Mouse (Mus musculus) layer of hippocampus, adult 2 months (tissue): ENCODE measurements at regions not wholly inside any gene's neighbourhood (a gene's known extent, or its start where the extent isn't known, plus 50 kb on each side); places are given as distances from the start of the nearest gene placed in this dataset.

Source experiments
- DNase-seq, 2 experiments: peaks; one replicate each; pipeline ENCODE4 v3.0.0; 2022; ENCODE audit warnings: low spot score in 2 of 2
- H3K27ac ChIP-seq: fragments of 200-600 bp; 2 replicates; pipeline ENCODE4 v1.8.1; 2022
- H3K4me3 ChIP-seq: fragments of 200-600 bp; 2 replicates; pipeline ENCODE4 v1.8.1; 2022; ENCODE audit warnings: mild to moderate bottlenecking
- CTCF ChIP-seq: fragments of 200-600 bp; conservative IDR thresholded peaks from 2 replicates; pipeline ENCODE4 v1.8.1; 2022; ENCODE audit warnings: antibody characterized with exemption, mild to moderate bottlenecking, moderate library complexity

DNA sequence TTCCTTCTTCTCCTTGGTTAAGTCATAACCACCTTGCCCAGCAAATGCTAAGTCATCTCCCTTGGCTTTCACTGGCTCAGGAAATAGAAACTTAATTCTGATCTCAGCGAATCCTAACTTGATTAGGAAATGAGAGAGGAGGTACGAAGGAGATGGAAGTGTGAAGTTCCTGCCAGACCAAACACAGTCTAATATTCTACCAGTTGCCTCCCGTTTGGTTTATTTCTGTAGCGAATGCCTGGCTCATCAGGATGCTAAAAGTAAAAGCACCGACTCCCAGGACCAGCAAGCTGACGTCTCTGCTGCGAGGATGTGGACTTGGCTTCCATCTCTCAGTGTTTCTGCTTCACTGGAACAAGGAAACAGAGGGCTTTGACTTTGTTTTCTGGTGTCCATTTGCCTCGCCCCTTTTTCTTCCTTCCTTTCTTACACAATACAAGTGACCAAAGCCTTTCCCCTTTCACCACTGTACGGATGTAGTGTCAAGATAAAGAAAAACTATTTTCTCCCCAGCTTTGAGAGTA lies 204.3 kb downstream of the Dusp6 start:
- Histone ChIP-seq H3K4me3 (no peak overlapping the region; the same call in 1 of the 2 replicates), H3K27ac (peak overlapping the region; percentile 1)
- no peak for DNase-seq
- TF ChIP-seq CTCF = no peak

GRCm38 (mm10) chr10:99468971-99469370 lies 205.9 kb downstream of the Dusp6 start:
- no peak for DNase-seq
- Histone ChIP-seq H3K4me3 (no peak overlapping the region), H3K27ac (no peak overlapping the region)
- TF ChIP-seq CTCF = no peak

GRCm38 (mm10) chr10:99471832-99472497 lies 208.9 kb downstream of the Dusp6 start:
- no peak for DNase-seq
- TF ChIP-seq CTCF = no peak
- Histone ChIP-seq H3K27ac (peak overlapping the region; percentile 62), H3K4me3 (no peak overlapping the region)

DNA sequence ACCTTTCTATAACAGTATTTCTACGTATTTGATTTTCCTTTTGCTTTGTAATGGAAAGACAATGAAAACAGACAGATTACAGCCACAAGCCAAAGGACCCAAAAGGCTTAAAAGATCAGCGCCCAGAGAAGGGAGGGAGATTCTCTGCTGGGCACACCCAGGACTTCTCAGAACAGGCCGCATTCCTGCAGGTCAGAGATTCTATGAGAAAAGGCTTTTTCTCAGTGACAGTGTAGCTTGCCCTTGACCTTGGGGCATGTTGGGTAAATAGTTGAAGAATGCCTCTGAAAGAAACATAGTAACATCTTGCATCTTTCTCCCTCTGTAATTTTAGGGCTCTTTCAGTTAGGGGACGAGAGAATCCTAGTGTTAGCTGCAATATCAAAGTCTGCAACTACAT lies 209.8 kb downstream of the Dusp6 start:
- no peak for TF ChIP-seq CTCF
- H3K27ac ChIP-seq = 0 out of 2 replicates have a peak overlapping the region, but pooled peaks have one; percentile 62
- DNase-seq = no peak
- H3K4me3 ChIP-seq = no peak overlapping the region

DNA sequence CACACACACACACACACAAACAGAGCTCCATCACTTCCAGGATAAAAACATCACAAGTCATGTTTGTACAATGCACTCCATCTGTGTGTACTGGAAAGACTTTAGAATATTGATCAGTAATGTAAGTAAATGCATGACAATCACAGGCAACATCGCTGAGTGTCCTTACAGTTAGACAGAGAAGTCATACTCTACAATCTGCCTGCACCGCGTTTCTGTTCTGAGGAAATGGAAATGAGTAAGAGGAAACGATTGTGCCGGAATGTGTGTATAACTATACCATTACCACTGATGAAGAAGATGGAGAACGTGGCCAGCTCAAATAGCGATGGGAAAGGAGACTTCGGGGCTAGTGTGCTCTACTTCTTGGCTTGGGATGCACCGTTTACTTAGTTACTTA lies 210.7 kb downstream of the Dusp6 start:
- no peak for TF ChIP-seq CTCF

DNA sequence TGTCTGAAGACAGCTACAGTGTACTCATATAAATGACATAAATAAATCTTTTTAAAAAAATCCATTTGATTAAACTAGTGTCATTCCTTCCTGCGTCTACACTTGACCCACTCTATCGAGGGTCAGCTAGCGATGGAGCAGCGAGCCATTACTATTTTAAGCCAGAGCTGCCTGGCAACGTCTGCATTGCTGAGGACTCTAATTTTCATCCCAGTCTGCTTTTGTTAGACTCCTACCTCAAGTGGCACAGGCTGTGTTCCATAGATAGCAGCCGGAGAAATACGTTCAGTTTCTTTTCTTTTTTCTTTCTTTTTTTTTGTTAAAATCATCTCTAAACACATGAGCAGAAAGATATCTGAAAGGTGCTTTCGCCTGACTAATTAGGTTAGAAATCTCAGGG lies 211.5 kb downstream of the Dusp6 start:
- Histone ChIP-seq H3K27ac (no peak overlapping the region), H3K4me3 (no peak overlapping the region)
- no peak for DNase-seq
- TF ChIP-seq CTCF = peak; percentile 30; the same call in 1 of the 2 replicates

More for the DNA sequence above, 210.7 kb downstream of the Dusp6 start:
- H3K27ac ChIP-seq = no peak overlapping the region
- DNase-seq = no peak
- H3K4me3 ChIP-seq = no peak overlapping the region

DNA sequence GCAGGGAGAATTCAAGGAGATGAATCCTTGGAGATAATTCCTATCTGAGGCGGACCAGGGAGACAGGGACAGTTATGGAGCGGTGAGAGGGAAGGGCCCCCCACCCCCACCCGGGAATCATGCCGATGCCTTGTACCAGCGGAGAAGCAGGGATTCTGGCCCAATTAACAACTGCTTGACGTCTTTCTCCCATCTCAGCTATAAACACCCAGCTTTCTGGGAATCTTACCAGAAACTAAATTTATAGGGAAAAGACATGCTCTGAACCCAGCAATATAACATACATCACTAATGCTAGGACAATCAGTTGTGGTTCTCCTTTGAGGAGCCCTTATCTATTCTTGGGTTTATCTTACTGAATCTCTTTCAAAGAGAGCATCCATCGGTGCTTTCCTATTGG lies 213.2 kb downstream of the Dusp6 start:
- no peak overlapping the region for H3K27ac ChIP-seq
- no peak for TF ChIP-seq CTCF
- no peak overlapping the region for H3K4me3 ChIP-seq
- no peak for DNase-seq

DNA sequence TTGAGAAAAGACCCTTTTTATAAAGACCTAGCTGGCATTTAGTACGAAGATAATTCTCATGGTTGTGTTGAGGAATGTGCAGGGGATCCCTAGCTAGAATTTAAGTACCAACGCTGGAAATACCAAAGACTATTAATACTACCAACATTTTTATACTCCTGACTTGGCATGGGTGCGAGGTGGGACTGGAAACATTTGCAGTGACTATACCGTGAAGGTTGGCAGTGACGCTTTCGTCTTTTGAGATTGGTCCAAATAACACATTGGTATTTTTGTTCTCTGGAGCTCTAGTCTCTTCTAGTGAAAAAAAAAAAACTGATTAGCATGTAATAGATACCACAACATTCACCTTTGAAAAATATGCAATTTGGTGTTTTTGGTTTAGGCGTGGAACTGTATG lies 213.7 kb downstream of the Dusp6 start:
- Histone ChIP-seq H3K27ac (no peak overlapping the region), H3K4me3 (no peak overlapping the region)
- DNase-seq = no peak
- no peak for TF ChIP-seq CTCF

GRCm38 (mm10) chr10:99480573-99480972 lies 217.5 kb downstream of the Dusp6 start:
- H3K27ac ChIP-seq = peak overlapping the region; percentile 66
- TF ChIP-seq CTCF = no peak
- DNase-seq = peak; percentile 55 to 83
- H3K4me3 ChIP-seq = no peak overlapping the region

DNA sequence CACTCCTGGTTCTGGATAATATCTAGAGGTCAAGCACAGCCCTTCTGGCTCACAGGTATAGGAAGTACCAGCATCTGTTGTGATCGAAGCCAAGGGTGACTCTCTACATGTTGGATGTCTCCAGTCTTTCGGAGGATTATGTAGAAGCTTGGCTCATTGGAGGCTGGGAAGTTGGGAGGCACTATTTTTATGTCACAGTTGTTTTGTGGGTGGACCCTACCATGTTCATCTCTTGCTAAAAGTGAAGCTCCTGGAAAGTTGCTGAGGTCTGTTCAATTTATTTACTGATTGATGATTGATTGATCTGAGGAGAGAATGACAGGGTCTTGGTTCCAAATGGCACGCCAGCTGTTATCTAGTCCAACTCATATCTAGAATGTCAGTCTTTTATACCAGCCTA lies 219.0 kb downstream of the Dusp6 start:
- H3K4me3 ChIP-seq = no peak overlapping the region
- no peak for TF ChIP-seq CTCF
- peak; percentile 20 to 32 for DNase-seq
- peak overlapping the region; percentile 71 for H3K27ac ChIP-seq

GRCm38 (mm10) chr10:99488195-99489080 lies 225.4 kb downstream of the Dusp6 start:
- Histone ChIP-seq H3K4me3 (no peak overlapping the region), H3K27ac (peak overlapping the region; percentile 75)
- peak in 1 of 2 experiments; percentile 20 for DNase-seq
- TF ChIP-seq CTCF = no peak

- TF ChIP-seq CTCF = no peak
- Histone ChIP-seq H3K4me3 (no peak overlapping the region), H3K27ac (no peak overlapping the region)
- DNase-seq = no peak
Observed at GRCm38 (mm10) chr10:99511514-99512237, 247.8 kb downstream of the Csl start.

GRCm38 (mm10) chr10:99517944-99518343 lies 241.5 kb downstream of the Csl start:
- DNase-seq = no peak
- Histone ChIP-seq H3K4me3 (no peak overlapping the region), H3K27ac (no peak overlapping the region)
- no peak for TF ChIP-seq CTCF
